Mouse (Mus musculus): ENCODE measurements at regions not wholly inside any gene's neighbourhood (a gene's known extent, or its start where the extent isn't known, plus 50 kb on each side); places are given as distances from the start of the nearest gene placed in this dataset.

- no peak for DNase-seq (ENCODE audit: low read depth)
Observed at GRCm38 (mm10) chr12:45437271-45437670, 362.8 kb upstream of the Stxbp6 start.

- DNase-seq (ENCODE audit: low read depth): no peak
Observed at GRCm38 (mm10) chr12:45399436-45399835, 324.9 kb upstream of the Stxbp6 start.

- no peak for DNase-seq (ENCODE audit: low read depth)
Observed at GRCm38 (mm10) chr12:45384864-45385263, 310.4 kb upstream of the Stxbp6 start.
